Mouse (Mus musculus) left cerebral cortex, adult 2 months (tissue): ENCODE data around the gene Angptl2. TPM values are rescaled to one million over a fixed set of nuclear protein-coding genes. Genes with fewer than 3 reads are reported as not detected.

Experiments
- DNase-seq, 2 experiments: peaks; one replicate each; pipeline ENCODE4 v3.0.0; 2021 to 2022; ENCODE audit warnings: low spot score in 2 of 2, mixed read lengths in 1 of 2; ENCODE audit errors: extremely low spot score in 1 of 2
- H3K27ac ChIP-seq: fragments of 200-600 bp; 2 replicates; pipeline ENCODE4 v1.8.1; 2022
- H3K4me3 ChIP-seq: fragments of 200-600 bp; 2 replicates; pipeline ENCODE4 v1.8.1; 2022
- CTCF ChIP-seq: fragments of 200-600 bp; IDR thresholded peaks from 2 replicates; pipeline ENCODE4 v1.8.1; 2022; ENCODE audit warnings: antibody characterized with exemption, mild to moderate bottlenecking, moderate library complexity
- intact Hi-C: fragments of 180-260 bp; cut with DNase I; formaldehyde crosslinking; loops from one replicate; pipeline ENCODE4 v1.15.1; 2025
- long read RNA-seq, 2 experiments: library from polyadenylated mRNA; stranded (forward); transcript quantifications; one replicate each; pipeline ENCODE4 v2.0.0; 2021; ENCODE audit warnings: borderline mapping rate in 2 of 2
- total RNA-seq, 2 experiments: library from RNA; stranded (reverse); gene quantifications; 2 replicates each; pipeline ENCODE4 v1.2.3; 2021

Gene Angptl2
- total RNA-seq: 1 to 10 TPM; 2.1 to 2.9 TPM
- long read RNA-seq, experiment 1, partial matches to known transcripts: 0 of 2 reads
- long read RNA-seq, experiment 1, other reads (novel, unspliced or antisense): 0 of 2 reads
- long read RNA-seq, experiment 2, partial matches to known transcripts: 0 of 2 reads
- long read RNA-seq, experiment 2, other reads (novel, unspliced or antisense): 0 of 2 reads

GRCm38 (mm10) chr2:33215700-33216509 is at the start of gene Angptl2:
Angptl2 (plus strand) TSS chr2:33216069.
- peak within 1 kb of the TSS; percentile 7; the same call in 1 of the 2 replicates for H3K27ac ChIP-seq
- H3K4me3 ChIP-seq: no peak within 1 kb of the TSS; the same call in 1 of the 2 replicates
- intact Hi-C loops: loop anchor here (5.0 kb wide), 1 partner anchor 101 kb away; no protein-coding TSS in a partner anchor
- TF ChIP-seq CTCF: no peak
- peak; percentile 65 to 75 for DNase-seq

- TF ChIP-seq CTCF: no peak
- H3K27ac ChIP-seq: no peak overlapping the region
- no peak overlapping the region for H3K4me3 ChIP-seq
- intact Hi-C loops: no loop called here
- no peak for DNase-seq
Measured at GRCm38 (mm10) chr2:33167060-33167459, 48.8 kb upstream of the Angptl2 start.

- TF ChIP-seq CTCF: no peak
- H3K4me3 ChIP-seq: no peak overlapping the region
- intact Hi-C loops: no loop called here
Measured at GRCm38 (mm10) chr2:33169445-33169844, 46.4 kb upstream of the Angptl2 start.

GRCm38 (mm10) chr2:33170777-33171565 is 44.9 kb upstream of the Angptl2 start:
- intact Hi-C loops: no loop called here
- Histone ChIP-seq H3K4me3 (no peak overlapping the region), H3K27ac (peak overlapping the region; percentile 15; the same call in 1 of the 2 replicates)
- DNase-seq: no peak
- no peak for TF ChIP-seq CTCF

More at GRCm38 (mm10) chr2:33169445-33169844, 46.4 kb upstream of the Angptl2 start:
- no peak for DNase-seq
- no peak overlapping the region for H3K27ac ChIP-seq

GRCm38 (mm10) chr2:33173126-33173525 is 42.7 kb upstream of the Angptl2 start:
- Histone ChIP-seq H3K4me3 (no peak overlapping the region), H3K27ac (no peak overlapping the region)
- DNase-seq: no peak
- intact Hi-C loops: no loop called here
- TF ChIP-seq CTCF: no peak

- Histone ChIP-seq H3K27ac (no peak overlapping the region), H3K4me3 (no peak overlapping the region)
- intact Hi-C loops: no loop called here
- no peak for TF ChIP-seq CTCF
- DNase-seq: no peak
Measured at GRCm38 (mm10) chr2:33173686-33174085, 42.2 kb upstream of the Angptl2 start.

GRCm38 (mm10) chr2:33176516-33176915 is 39.4 kb upstream of the Angptl2 start:
- intact Hi-C loops: no loop called here

GRCm38 (mm10) chr2:33176921-33177320 is 38.9 kb upstream of the Angptl2 start:
- intact Hi-C loops: no loop called here
- TF ChIP-seq CTCF: no peak
- no peak overlapping the region for H3K4me3 ChIP-seq
- peak overlapping the region; percentile 36; the same call in 1 of the 2 replicates for H3K27ac ChIP-seq
- DNase-seq: no peak

More at GRCm38 (mm10) chr2:33176516-33176915, 39.4 kb upstream of the Angptl2 start:
- Histone ChIP-seq H3K27ac (peak overlapping the region; percentile 36; the same call in 1 of the 2 replicates), H3K4me3 (no peak overlapping the region)
- no peak for DNase-seq
- no peak for TF ChIP-seq CTCF

GRCm38 (mm10) chr2:33177443-33178242 is 38.2 kb upstream of the Angptl2 start:
- intact Hi-C loops: no loop called here
- peak overlapping the region; percentile 36; the same call in 1 of the 2 replicates for H3K27ac ChIP-seq
- no peak for DNase-seq
- no peak overlapping the region for H3K4me3 ChIP-seq
- TF ChIP-seq CTCF: no peak

GRCm38 (mm10) chr2:33178243-33178932 is 37.5 kb upstream of the Angptl2 start:
- intact Hi-C loops: no loop called here
- DNase-seq: no peak
- peak overlapping the region; percentile 53; the same call in 1 of the 2 replicates for H3K27ac ChIP-seq
- no peak overlapping the region for H3K4me3 ChIP-seq
- TF ChIP-seq CTCF: no peak
